Mouse (Mus musculus) adrenal gland, adult 18-20 months (tissue): ENCODE measurements around the gene Olfr1233. TPM values are rescaled to one million over a fixed set of nuclear protein-coding genes. Genes with fewer than 3 reads are reported as not detected.

Experiments used
- DNase-seq, 2 experiments: peaks; one replicate each; pipeline ENCODE4 v3.0.0; 2021 to 2022; ENCODE audit warnings: low spot score in 2 of 2
- long read RNA-seq, 2 experiments: library from polyadenylated mRNA; stranded (forward); transcript quantifications; one replicate each; pipeline ENCODE4 v2.0.0; 2021
- total RNA-seq, 2 experiments: library from RNA; stranded (reverse); gene quantifications; 1 replicate in 1 of 2; 2 replicates in 1 of 2; pipeline ENCODE4 v1.2.3; 2021

Olfr1233 gene
- total RNA-seq = not detected
- long read RNA-seq, experiment 1 = 0 reads
- long read RNA-seq, experiment 2 = 0 reads

- no peak for DNase-seq
Observed at GRCm38 (mm10) chr2:89342298-89342697, at the start of gene Olfr1233. Gene Olfr1233, minus strand, starts transcription at chr2:89342398.

DNA sequence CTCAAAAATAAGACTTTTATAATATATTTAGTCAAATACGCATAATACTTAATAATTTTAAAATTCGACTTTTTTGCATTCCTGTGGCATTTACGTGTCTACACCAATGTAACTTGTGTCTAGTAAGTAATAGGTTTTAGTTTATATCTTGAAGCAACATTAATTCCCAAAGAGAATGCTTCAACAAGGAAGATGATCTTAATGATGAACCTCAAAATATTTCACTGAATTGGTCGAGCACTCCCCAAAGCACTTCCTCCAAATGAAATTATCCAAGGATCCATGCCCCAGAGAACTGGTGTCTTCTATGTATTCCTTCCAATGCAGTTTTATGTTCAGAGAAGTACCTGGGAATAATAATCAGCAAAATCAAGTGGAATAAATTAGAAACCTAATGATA, 22.6 kb upstream of the Olfr1233 start, which contains the start of gene Olfr1234:
Olfr1234 (minus strand) TSS at position 101 of the 400 bp plus-strand sequence.
- DNase-seq = no peak

DNA sequence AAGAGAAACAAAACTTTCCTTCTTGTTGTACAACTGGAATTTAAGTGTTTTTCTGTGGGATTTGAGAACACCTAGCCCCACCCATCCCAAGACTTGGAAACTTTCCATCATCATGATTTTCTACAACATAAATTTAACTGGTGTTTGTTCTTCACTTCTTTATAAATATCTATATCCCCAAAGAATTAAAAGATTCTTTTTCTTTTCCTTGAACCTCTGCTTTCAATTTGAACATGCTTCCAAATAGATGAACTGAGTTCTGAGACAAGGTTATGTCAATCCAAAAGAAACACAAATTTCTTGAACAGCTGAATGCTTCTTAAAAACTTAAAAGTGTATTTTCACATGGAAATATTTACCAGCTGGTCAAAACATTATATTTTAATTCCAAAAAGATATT, 12.6 kb downstream of the Olfr1233 start, which contains the start of gene Olfr1232:
Olfr1232 (minus strand) TSS at position 101 of the 400 bp plus-strand sequence.
- no peak for DNase-seq

- no peak for DNase-seq
Observed at GRCm38 (mm10) chr2:89306974-89307373, 35.2 kb downstream of the Olfr1233 start, which contains the start of gene Olfr1231. Gene Olfr1231, minus strand, starts transcription at chr2:89307074.

GRCm38 (mm10) chr2:89297168-89297567, 45.0 kb downstream of the Olfr1233 start, which contains the start of gene Olfr1230:
Gene Olfr1230, minus strand, starts transcription at chr2:89297268.
- no peak for DNase-seq

DNA sequence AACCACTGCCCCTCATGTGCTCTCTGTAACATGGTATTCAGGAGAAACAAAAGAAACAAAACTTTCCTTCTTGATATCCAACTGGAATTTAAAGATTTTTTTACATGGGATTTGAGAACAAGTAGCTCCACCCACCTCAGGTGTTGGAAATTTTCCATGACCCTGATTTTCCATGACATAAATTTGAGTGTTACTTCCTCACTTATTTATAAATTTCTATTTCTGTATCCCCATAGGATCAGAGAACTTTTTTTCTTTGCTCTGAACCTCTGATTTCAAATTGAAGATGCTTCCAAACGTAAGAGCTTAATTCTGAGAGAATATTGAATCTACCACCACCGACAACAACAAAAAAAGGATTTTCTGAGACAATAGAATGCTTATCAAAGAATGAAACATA, 54.3 kb downstream of the Olfr1233 start, which contains the start of gene Olfr1229:
Olfr1229 (minus strand) TSS at position 101 of the 400 bp plus-strand sequence.
- no peak for DNase-seq

Other genes starting within 250 kb of the Olfr1233 start
- gene Olfr1220, start 235.6 kb downstream of the Olfr1233 start, total RNA-seq = not detected
- not detected for gene Olfr1221, start 225.1 kb downstream of the Olfr1233 start, total RNA-seq
- not detected for gene Olfr1222, start 209.3 kb downstream of the Olfr1233 start, total RNA-seq
- gene Olfr1223, start 190.8 kb downstream of the Olfr1233 start, total RNA-seq = not detected
- gene Olfr1224-ps1, start 178.3 kb downstream of the Olfr1233 start, total RNA-seq = not detected
- not detected for gene Olfr1225, start 167.7 kb downstream of the Olfr1233 start, total RNA-seq
- gene Olfr1226, start 142.3 kb downstream of the Olfr1233 start, total RNA-seq = not detected
- gene Olfr1228, start 88.3 kb downstream of the Olfr1233 start, total RNA-seq = not detected
- gene Olfr1229, start 54.4 kb downstream of the Olfr1233 start, total RNA-seq = not detected
- gene Olfr1230, start 45.1 kb downstream of the Olfr1233 start, total RNA-seq = not detected
- not detected for gene Olfr1231, start 35.3 kb downstream of the Olfr1233 start, total RNA-seq
- gene Olfr1232, start 12.7 kb downstream of the Olfr1233 start, total RNA-seq = not detected
- not detected for gene Olfr1234, start 22.5 kb upstream of the Olfr1233 start, total RNA-seq
- not detected for gene Olfr1238, start 67.3 kb upstream of the Olfr1233 start, total RNA-seq
- gene Olfr1239, start 78.0 kb upstream of the Olfr1233 start, total RNA-seq = not detected
- gene Olfr1240, start 100.6 kb upstream of the Olfr1233 start, total RNA-seq = not detected
- not detected for gene Olfr1241, start 144.7 kb upstream of the Olfr1233 start, total RNA-seq
- not detected for gene Olfr1242, start 155.9 kb upstream of the Olfr1233 start, total RNA-seq
- gene Olfr1243, start 189.1 kb upstream of the Olfr1233 start, total RNA-seq = not detected
- not detected for gene Olfr1245, start 236.0 kb upstream of the Olfr1233 start, total RNA-seq